Mouse (Mus musculus) heart, adult 2 months (tissue): ENCODE measurements around the gene Cnmd. TPM values are rescaled to one million over a fixed set of nuclear protein-coding genes. Genes with fewer than 3 reads are reported as not detected.

Source experiments
- DNase-seq, 2 experiments: peaks; one replicate each; pipeline ENCODE4 v3.0.0; 2021
- H3K27ac ChIP-seq: fragments of 200-600 bp; 2 replicates; pipeline ENCODE4 v1.8.1; 2022
- H3K27me3 ChIP-seq: fragments of 200-500 bp; 2 replicates; pipeline ENCODE4 v1.6.1; 2012; ENCODE audit warnings: mild to moderate bottlenecking, low read length, inconsistent platforms, mixed read lengths; ENCODE audit not compliant: control insufficient read depth, insufficient read depth
- H3K36me3 ChIP-seq: fragments of 200-500 bp; 2 replicates; pipeline ENCODE4 v1.6.1; 2012; ENCODE audit warnings: low read length, inconsistent platforms; ENCODE audit not compliant: control insufficient read depth, insufficient read depth
- H3K4me1 ChIP-seq: fragments of 200-500 bp; 2 replicates; pipeline ENCODE4 v1.6.1; 2011; ENCODE audit warnings: low read length; ENCODE audit not compliant: control insufficient read depth, insufficient read depth
- H3K4me3 ChIP-seq: fragments of 200-600 bp; 2 replicates; pipeline ENCODE4 v1.8.1; 2022
- H3K79me2 ChIP-seq: fragments of 200-500 bp; replicated peaks from 2 replicates; pipeline ENCODE4 v1.6.1; 2012; ENCODE audit warnings: mild to moderate bottlenecking, inconsistent platforms, low read length, moderate library complexity, mixed read lengths; ENCODE audit not compliant: control insufficient read depth, insufficient read depth
- H3K9ac ChIP-seq: fragments of 200-500 bp; 2 replicates; pipeline ENCODE4 v1.6.1; 2012; ENCODE audit warnings: low read depth, mild to moderate bottlenecking, control low read depth, inconsistent platforms, low read length, mixed read lengths
- CTCF ChIP-seq: fragments of 200-600 bp; IDR thresholded peaks from 2 replicates; pipeline ENCODE4 v1.8.1; 2022; ENCODE audit warnings: antibody characterized with exemption, mild to moderate bottlenecking, moderate library complexity
- EP300 ChIP-seq: fragments of 200-500 bp; IDR thresholded peaks from 2 replicates; pipeline ENCODE4 v1.6.1; 2011; ENCODE audit warnings: low read depth, low read length, control low read depth; ENCODE audit not compliant: insufficient read depth
- POLR2A ChIP-seq: fragments of 200-500 bp; IDR thresholded peaks from 2 replicates; pipeline ENCODE4 v1.6.1; 2011; ENCODE audit warnings: mild to moderate bottlenecking, low read depth, low read length, control low read depth; ENCODE audit not compliant: insufficient read depth
- WGBS: fragments of 180-500 bp; shearing (Covaris S2); methylation state at CpG from one replicate; pipeline ENCODE4 v1.1.7; 2018; 5-methylcytosine and 5-hydroxymethylcytosine counted together
- intact Hi-C: fragments of 180-260 bp; cut with DNase I; formaldehyde crosslinking; loops from one replicate; pipeline ENCODE4 v1.15.1; 2025
- polyA plus RNA-seq: library from polyadenylated mRNA; depleted of rRNA; stranded (reverse); fragments of >200 nt; gene quantifications from 2 replicates; pipeline ENCODE4 v1.2.3, GENCODE M21; 2012
- total RNA-seq, 2 experiments: library from RNA; stranded (reverse); gene quantifications; 2 replicates each; pipeline ENCODE4 v1.2.3; 2021

Gene Cnmd
- total and polyA plus RNA-seq, 3 experiments: 1.5 to 3.9 (median 2.0) TPM

- intact Hi-C loops: no loop called here
- H3K4me3 ChIP-seq: no peak overlapping the region
- WGBS: 95% methylated on average over 4 of the region's 4 CpGs
- H3K79me2 ChIP-seq: no peaks in the 10 kb centered on the region
- no peak overlapping the region for H3K9ac ChIP-seq
- no peaks in the 10 kb centered on the region; the same call in 1 of the 2 replicates for H3K4me1 ChIP-seq
- DNase-seq: no peak
- TF ChIP-seq POLR2A (no peak), CTCF (no peak), EP300 (no peak)
- H3K27me3 ChIP-seq: no peaks in the 10 kb centered on the region
- no peak overlapping the region for H3K27ac ChIP-seq
- H3K36me3 ChIP-seq: peaks cover 11% of the 10 kb centered on the region
Measured at GRCm38 (mm10) chr14:79607352-79607751, 54.6 kb downstream of the Cnmd start.

DNA sequence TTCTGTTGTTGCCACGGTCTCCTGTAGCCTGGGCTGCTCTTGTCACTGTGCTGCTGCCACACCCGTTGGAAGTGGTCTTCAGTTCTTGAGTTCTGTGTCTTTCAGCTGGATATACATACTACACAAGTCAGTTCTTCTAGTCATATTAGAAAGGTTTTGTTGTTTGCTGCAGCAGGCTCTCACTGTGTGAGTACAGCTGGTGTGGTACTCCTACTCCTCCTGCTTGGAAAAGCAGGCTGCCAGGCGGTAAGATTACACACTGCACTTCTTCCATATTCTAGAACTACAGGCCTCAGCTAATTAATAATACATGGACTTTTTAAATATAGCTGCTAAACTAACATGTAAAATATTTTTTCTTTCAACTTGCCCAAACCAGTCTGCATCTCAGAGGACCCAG lies 55.1 kb downstream of the Cnmd start:
- WGBS: 91% methylated on average over 3 of the region's 3 CpGs
- intact Hi-C loops: no loop called here
- H3K36me3 ChIP-seq: peaks cover 11% of the 10 kb centered on the region

DNA sequence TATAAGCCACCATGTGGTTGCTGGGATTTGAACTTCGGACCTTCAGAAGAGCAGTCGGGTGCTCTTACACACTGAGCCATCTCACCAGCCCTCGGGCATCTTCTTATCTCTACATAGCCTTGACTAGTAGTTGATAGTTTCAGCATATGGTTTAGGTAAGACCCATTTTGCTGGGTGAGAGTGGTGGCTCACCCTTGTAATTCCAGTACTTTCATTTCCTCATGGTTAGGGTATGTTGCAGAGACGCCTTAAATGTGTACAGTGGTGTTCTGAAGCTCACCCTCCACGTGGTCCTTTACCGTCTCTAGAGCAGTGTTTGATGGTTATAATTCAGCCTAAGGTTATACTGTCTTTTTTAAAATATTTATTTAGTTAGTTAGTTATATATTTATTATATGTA lies 55.6 kb downstream of the Cnmd start:
- no peaks in the 10 kb centered on the region; the same call in 1 of the 2 replicates for H3K4me1 ChIP-seq
- no peaks in the 10 kb centered on the region for H3K27me3 ChIP-seq
- no peak overlapping the region for H3K4me3 ChIP-seq
- H3K79me2 ChIP-seq: no peaks in the 10 kb centered on the region
- intact Hi-C loops: no loop called here
- H3K27ac ChIP-seq: peak overlapping the region; percentile 36; the same call in 1 of the 2 replicates
- TF ChIP-seq CTCF (no peak), EP300 (no peak), POLR2A (no peak)
- DNase-seq: no peak
- peaks cover 11% of the 10 kb centered on the region for H3K36me3 ChIP-seq
- no peak overlapping the region for H3K9ac ChIP-seq
- WGBS: 86% methylated on average over 6 of the region's 6 CpGs

More for the DNA sequence above, 55.1 kb downstream of the Cnmd start:
- H3K9ac ChIP-seq: no peak overlapping the region
- no peaks in the 10 kb centered on the region; the same call in 1 of the 2 replicates for H3K4me1 ChIP-seq
- TF ChIP-seq POLR2A: no peak
- TF ChIP-seq EP300: no peak
- no peak for TF ChIP-seq CTCF
- peak overlapping the region; percentile 36; the same call in 1 of the 2 replicates for H3K27ac ChIP-seq
- no peaks in the 10 kb centered on the region for H3K79me2 ChIP-seq
- H3K4me3 ChIP-seq: no peak overlapping the region
- no peak for DNase-seq
- H3K27me3 ChIP-seq: no peaks in the 10 kb centered on the region

GRCm38 (mm10) chr14:79605881-79606280 lies 56.1 kb downstream of the Cnmd start:
- H3K27me3 ChIP-seq: no peaks in the 10 kb centered on the region
- 47% methylated on average over 2 of the region's 2 CpGs for WGBS
- H3K4me3 ChIP-seq: no peak overlapping the region
- H3K36me3 ChIP-seq: peaks cover 11% of the 10 kb centered on the region
- TF ChIP-seq CTCF: no peak
- no peak for TF ChIP-seq POLR2A
- no peak for TF ChIP-seq EP300
- H3K79me2 ChIP-seq: no peaks in the 10 kb centered on the region
- DNase-seq: no peak
- no peak overlapping the region for H3K9ac ChIP-seq
- no peaks in the 10 kb centered on the region; the same call in 1 of the 2 replicates for H3K4me1 ChIP-seq
- intact Hi-C loops: no loop called here
- peak overlapping the region; percentile 10; the same call in 1 of the 2 replicates for H3K27ac ChIP-seq

DNA sequence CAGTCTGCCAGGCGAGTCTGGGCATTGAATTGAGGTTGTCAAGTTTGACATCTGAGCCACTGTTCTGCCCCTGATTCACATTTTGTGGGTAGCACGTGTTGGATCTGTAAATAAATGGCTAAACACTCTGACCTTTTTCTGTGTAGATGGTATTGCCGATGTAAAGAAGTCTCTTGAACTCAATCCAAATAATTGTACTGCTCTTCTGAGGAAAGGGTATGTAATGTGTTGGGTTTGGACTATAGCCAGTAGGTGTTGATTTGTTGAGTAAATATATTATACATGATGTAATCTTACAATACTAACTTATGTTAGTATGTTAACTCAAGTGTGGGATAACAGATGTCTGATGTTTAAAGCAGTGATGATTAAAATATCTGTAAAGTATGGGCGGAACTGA lies 65.4 kb downstream of the Cnmd start:
- Histone ChIP-seq H3K4me3 (no peak overlapping the region), H3K36me3 (peaks cover 3% of the 10 kb centered on the region), H3K79me2 (no peaks in the 10 kb centered on the region; the same call in none of the 2 replicates), H3K27me3 (no peaks in the 10 kb centered on the region), H3K9ac (no peak overlapping the region), H3K27ac (no peak overlapping the region), H3K4me1 (no peaks in the 10 kb centered on the region)
- no peak for DNase-seq
- intact Hi-C loops: no loop called here
- 58% methylated on average over 4 of the region's 4 CpGs for WGBS
- TF ChIP-seq CTCF: no peak

- DNase-seq: no peak
- no peak overlapping the region for H3K9ac ChIP-seq
- H3K36me3 ChIP-seq: peaks cover 3% of the 10 kb centered on the region
- H3K27me3 ChIP-seq: no peaks in the 10 kb centered on the region
- no peak overlapping the region for H3K4me3 ChIP-seq
- TF ChIP-seq POLR2A: no peak
- no peak for TF ChIP-seq EP300
- no peak for TF ChIP-seq CTCF
- H3K79me2 ChIP-seq: no peaks in the 10 kb centered on the region; the same call in none of the 2 replicates
- no peak overlapping the region for H3K27ac ChIP-seq
- intact Hi-C loops: no loop called here
- 79% methylated on average over 5 of the region's 5 CpGs for WGBS
- no peaks in the 10 kb centered on the region for H3K4me1 ChIP-seq
Measured at GRCm38 (mm10) chr14:79594069-79594468, 67.9 kb downstream of the Cnmd start.
